Mouse (Mus musculus): Measurements from ENCODE around the gene Alg2. TPM values are rescaled to one million over a fixed set of nuclear protein-coding genes. Genes with fewer than 3 reads are reported as not detected.

The Alg2 gene
- polyA plus RNA-seq (2015; fragmentation: Nextera tagmentation; extraction: Ambion mirVana) = 28.1 and 29.2 TPM in 2 replicates

DNA sequence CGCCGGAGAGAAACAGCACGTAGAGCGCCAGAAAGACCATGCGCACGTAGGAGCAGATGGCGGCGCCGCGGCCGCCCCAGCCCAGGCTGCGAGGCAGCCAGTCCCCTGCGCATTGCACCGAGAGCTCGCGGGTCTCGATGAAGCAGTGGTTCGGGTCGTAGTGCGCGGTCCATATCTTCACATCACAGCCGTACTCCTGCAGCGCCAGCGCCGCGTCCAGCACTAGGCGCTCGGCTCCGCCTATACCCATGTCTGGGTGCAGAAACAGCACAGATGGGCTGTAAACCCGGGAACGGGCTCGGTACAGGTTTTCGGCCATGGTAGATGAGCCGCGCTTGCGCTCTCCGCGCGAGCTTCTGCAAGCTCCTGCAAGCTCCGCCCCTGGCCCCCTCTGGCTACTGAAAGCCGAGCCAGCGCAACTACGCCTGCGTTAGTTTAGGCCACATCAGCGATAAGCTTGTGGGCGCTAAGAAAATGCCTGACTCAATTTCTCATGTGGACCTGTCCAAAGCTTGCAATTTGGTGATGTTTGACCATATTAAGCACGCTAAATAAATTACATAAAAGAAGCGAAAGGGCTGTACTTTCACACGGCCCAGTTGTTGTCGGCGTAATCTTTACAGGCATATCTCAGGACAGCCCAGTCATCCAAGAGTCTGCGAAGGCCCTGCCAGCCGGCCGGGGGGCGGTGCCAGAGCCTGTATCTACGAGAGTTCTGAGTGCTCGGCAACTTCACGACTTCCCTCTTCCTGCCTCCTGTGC is at the start of gene Alg2, which contains the start of gene Sec61b:
Gene Alg2 (minus strand): TSS at position 366 of the 762 bp plus-strand sequence.
Gene Sec61b (plus strand): TSS at position 691 of the 762 bp plus-strand sequence.
- H3K36me3 ChIP-seq (ENCODE audit: control insufficient read depth, insufficient read depth) = peaks cover 48% of the 10 kb centered on the region
- under 1% methylated on average over 58 of the region's 58 CpGs for whole genome bisulfite sequencing
- peak; percentile 96 for ATAC-seq

DNA sequence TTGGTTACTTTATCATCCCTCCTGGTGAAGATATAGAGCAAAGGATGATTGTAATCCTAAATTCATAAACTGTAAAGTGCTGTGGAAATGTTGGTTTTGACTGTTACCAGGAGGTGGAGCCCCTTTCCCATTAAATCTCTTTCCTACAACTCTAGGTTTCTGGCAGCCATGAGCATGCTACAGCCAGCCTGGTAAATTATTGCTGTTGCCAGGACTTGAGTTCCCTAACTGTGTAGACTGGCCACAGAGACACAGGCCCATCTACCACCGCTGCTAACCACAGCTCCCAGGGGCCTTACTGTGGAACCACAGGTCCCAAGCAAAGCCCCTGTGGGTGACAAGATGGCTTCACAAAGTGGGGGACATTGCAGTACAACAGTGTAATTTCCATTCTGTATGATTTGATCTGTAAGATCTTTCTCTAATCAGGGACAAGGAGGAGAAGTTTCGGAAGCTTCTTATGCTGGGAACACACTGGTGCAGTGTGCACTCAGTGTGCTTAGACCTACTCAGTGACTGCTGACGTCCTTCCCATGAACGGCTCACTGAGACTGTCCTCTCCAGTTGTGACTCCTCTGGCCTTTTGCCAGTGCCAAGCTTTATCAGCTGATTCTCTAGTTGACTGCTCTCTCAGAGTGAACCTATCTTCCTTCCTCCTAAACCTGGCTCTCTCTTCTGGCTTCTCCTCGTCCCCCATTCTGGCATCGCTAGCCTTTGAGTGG is 47.9 kb upstream of the Alg2 start:
- ATAC-seq = no peak
- H3K9ac ChIP-seq (ENCODE audit: low read depth, low read length) = no peak overlapping the region
- TF ChIP-seq CTCF (IDR thresholded peaks at IDR 0.05; ENCODE audit: low read depth) = peak; percentile 67

More for the DNA sequence above, at the start of gene Alg2, which contains the start of gene Sec61b:
- Histone ChIP-seq H3K4me2 (replicated peaks; ENCODE audit: low read depth) (peak within 1 kb of the TSS; percentile 83), H3K27ac (ENCODE audit: low read depth, low read length) (peak within 1 kb of the TSS; percentile 91), H3K27me3 (replicated peaks; ENCODE audit: control insufficient read depth, insufficient read depth, low read length) (no peaks in the 10 kb centered on the region), H3K4me1 (replicated peaks; ENCODE audit: control insufficient read depth, insufficient read depth, low read length) (no peaks in the 10 kb centered on the region; the same call in 1 of the 2 replicates), H3K4me3 (ENCODE audit: low read depth, low read length) (peak within 1 kb of the TSS; percentile 91), H3K9ac (ENCODE audit: low read depth, low read length) (peak within 1 kb of the TSS; percentile 75), H3K9me3 (ENCODE audit: control insufficient read depth) (no peaks in the 10 kb centered on the region)
- TF ChIP-seq CTCF (IDR thresholded peaks at IDR 0.05; ENCODE audit: low read depth) = no peak

DNA sequence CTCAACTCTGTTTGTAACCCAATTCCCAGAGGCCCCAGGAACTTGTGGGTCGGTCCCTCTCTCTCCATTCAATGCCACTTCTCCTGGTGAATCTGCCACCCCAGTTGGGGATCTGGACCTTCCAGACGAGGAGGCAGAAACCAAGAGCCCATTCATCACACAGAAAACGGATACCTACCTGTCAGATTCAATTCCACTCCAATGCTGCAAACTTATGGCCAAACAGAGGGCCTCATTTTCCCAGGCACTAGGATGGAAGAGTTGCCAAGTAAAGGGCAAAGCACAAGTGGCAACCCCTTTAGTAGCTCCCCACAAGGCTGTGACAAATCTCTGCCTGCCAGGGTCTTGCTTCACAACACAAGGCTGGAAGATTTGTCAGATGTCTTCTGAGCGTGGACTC is 45.9 kb upstream of the Alg2 start:
- H3K9ac ChIP-seq (ENCODE audit: low read depth, low read length) = no peak overlapping the region
- H3K4me3 ChIP-seq (ENCODE audit: low read depth, low read length) = no peak overlapping the region
- H3K4me2 ChIP-seq (replicated peaks; ENCODE audit: low read depth) = no peak overlapping the region
- WGBS = 58% methylated on average over 4 of the region's 4 CpGs
- H3K9me3 ChIP-seq (ENCODE audit: control insufficient read depth) = no peaks in the 10 kb centered on the region
- no peak for TF ChIP-seq CTCF (IDR thresholded peaks at IDR 0.05; ENCODE audit: low read depth)
- no peak overlapping the region for H3K27ac ChIP-seq (ENCODE audit: low read depth, low read length)
- no peaks in the 10 kb centered on the region for H3K36me3 ChIP-seq (ENCODE audit: control insufficient read depth, insufficient read depth)
- H3K27me3 ChIP-seq (replicated peaks; ENCODE audit: control insufficient read depth, insufficient read depth, low read length) = no peaks in the 10 kb centered on the region
- no peak for ATAC-seq
- H3K4me1 ChIP-seq (replicated peaks; ENCODE audit: control insufficient read depth, insufficient read depth, low read length) = no peaks in the 10 kb centered on the region

More for the DNA sequence above, 47.9 kb upstream of the Alg2 start:
- Histone ChIP-seq H3K4me3 (ENCODE audit: low read depth, low read length) (no peak overlapping the region), H3K27me3 (replicated peaks; ENCODE audit: control insufficient read depth, insufficient read depth, low read length) (no peaks in the 10 kb centered on the region), H3K9me3 (ENCODE audit: control insufficient read depth) (no peaks in the 10 kb centered on the region), H3K4me1 (replicated peaks; ENCODE audit: control insufficient read depth, insufficient read depth, low read length) (no peaks in the 10 kb centered on the region), H3K36me3 (ENCODE audit: control insufficient read depth, insufficient read depth) (no peaks in the 10 kb centered on the region), H3K4me2 (replicated peaks; ENCODE audit: low read depth) (no peak overlapping the region), H3K27ac (ENCODE audit: low read depth, low read length) (no peak overlapping the region)
- 87% methylated on average over 6 of the region's 6 CpGs for WGBS

DNA sequence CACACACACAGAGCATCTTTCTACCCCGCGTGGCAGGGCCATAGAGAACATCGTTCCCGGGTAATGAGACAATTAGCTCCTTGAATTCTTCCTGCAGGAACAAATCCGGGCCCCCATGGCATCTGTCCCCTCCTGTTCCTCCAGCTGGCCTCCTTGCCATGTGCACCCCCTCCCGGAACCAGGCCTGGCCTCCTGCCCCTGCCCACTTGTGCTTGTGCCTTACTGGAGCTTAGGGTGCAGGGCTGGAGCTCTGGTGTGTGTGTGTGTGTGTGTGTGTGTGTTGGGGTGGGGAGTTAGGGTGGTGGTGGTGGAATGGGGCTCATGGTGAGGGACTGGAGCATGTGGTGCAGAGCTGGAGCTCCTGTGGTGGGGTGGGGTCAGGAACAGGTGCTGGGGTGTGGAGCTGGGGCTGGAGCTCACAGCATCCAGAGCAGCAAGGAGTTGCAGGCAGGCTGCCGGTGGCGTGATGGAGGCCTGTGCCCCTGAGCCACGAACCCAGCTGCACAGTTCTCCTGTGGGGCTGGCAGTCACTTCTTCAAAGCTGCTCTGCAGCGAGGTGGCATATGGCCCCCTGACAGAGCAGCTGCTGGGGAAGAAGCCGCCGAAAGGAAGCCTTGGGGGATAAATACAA is 44.5 kb upstream of the Alg2 start:
- Histone ChIP-seq H3K27ac (ENCODE audit: low read depth, low read length) (no peak overlapping the region), H3K4me2 (replicated peaks; ENCODE audit: low read depth) (no peak overlapping the region), H3K36me3 (ENCODE audit: control insufficient read depth, insufficient read depth) (no peaks in the 10 kb centered on the region), H3K9me3 (ENCODE audit: control insufficient read depth) (no peaks in the 10 kb centered on the region), H3K4me3 (ENCODE audit: low read depth, low read length) (no peak overlapping the region), H3K4me1 (replicated peaks; ENCODE audit: control insufficient read depth, insufficient read depth, low read length) (no peaks in the 10 kb centered on the region), H3K9ac (ENCODE audit: low read depth, low read length) (no peak overlapping the region), H3K27me3 (replicated peaks; ENCODE audit: control insufficient read depth, insufficient read depth, low read length) (no peaks in the 10 kb centered on the region)
- no peak for TF ChIP-seq CTCF (IDR thresholded peaks at IDR 0.05; ENCODE audit: low read depth)
- ATAC-seq = no peak
- WGBS = 72% methylated on average over 12 of the region's 12 CpGs

DNA sequence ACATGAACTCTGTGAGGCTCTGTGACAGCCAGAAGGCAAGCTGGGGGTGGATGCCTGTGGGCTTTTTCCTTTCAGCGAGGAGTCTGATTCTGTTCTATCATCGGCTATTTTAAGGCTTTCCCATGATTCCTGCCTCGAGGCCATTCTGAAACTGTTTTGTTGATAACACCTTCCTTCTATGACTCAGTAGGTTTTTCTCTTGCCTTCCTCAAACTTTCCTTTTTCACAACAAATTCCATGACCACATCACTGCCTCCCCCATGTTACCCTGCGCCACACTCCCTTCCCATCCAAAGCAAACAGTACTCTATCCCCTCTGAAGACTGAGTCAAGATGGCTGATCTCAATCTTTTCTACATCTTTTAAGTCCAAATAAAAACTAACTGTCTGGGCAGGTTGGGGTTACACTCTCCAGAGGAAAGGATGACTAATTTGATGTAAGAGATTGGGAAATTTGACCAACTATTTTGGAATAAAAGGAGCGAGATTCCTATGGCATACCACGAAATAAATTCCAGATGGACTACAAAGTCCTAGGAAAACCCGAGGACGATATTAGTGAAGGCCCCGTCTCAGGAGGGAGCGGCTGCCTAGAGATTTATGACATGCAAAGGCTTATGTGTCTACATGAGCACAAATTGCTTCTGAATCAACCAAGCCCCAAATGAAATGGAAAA is 30.8 kb upstream of the Alg2 start:
- no peaks in the 10 kb centered on the region for H3K9me3 ChIP-seq (ENCODE audit: control insufficient read depth)
- H3K4me2 ChIP-seq (replicated peaks; ENCODE audit: low read depth) = no peak overlapping the region
- H3K4me3 ChIP-seq (ENCODE audit: low read depth, low read length) = no peak overlapping the region
- 77% methylated on average over 10 of the region's 10 CpGs for WGBS
- no peaks in the 10 kb centered on the region for H3K27me3 ChIP-seq (replicated peaks; ENCODE audit: control insufficient read depth, insufficient read depth, low read length)
- H3K27ac ChIP-seq (ENCODE audit: low read depth, low read length) = no peak overlapping the region
- H3K4me1 ChIP-seq (replicated peaks; ENCODE audit: control insufficient read depth, insufficient read depth, low read length) = no peaks in the 10 kb centered on the region
- H3K9ac ChIP-seq (ENCODE audit: low read depth, low read length) = no peak overlapping the region
- no peak for TF ChIP-seq CTCF (IDR thresholded peaks at IDR 0.05; ENCODE audit: low read depth)
- no peak for ATAC-seq
- H3K36me3 ChIP-seq (ENCODE audit: control insufficient read depth, insufficient read depth) = no peaks in the 10 kb centered on the region

All from intestine, postnatal 0 days (tissue).